Mouse (Mus musculus) MEL (cell line): ENCODE data around the gene 4833420G17Rik. TPM values are rescaled to one million over a fixed set of nuclear protein-coding genes. Genes with fewer than 3 reads are reported as not detected.

ENCODE experiments used
- DNase-seq: peaks from one replicate; pipeline ENCODE4 v3.0.0; 2011; ENCODE audit warnings: low read depth, low spot score
- H3K27ac ChIP-seq: 2 replicates; pipeline ENCODE4 v1.5.1; 2012; ENCODE audit warnings: low read depth, mild to moderate bottlenecking, control low read depth, low read length, moderate library complexity; ENCODE audit not compliant: control insufficient read depth
- H3K27me3 ChIP-seq, 2 experiments: fragments of 150-350 bp in 1 of 2; sonication (generic) in 1 of 2; 2 replicates each; pipeline ENCODE4 v1.6.1; 2012; ENCODE audit warnings: low read length in 2 of 2, mild to moderate bottlenecking in 2 of 2, improper control_type of control experiment in 1 of 2, moderate library complexity in 1 of 2; ENCODE audit not compliant: insufficient read depth in 2 of 2, control insufficient read depth in 1 of 2
- H3K36me3 ChIP-seq, 2 experiments: 2 replicates each; pipeline ENCODE4 v1.6.1; 2012 to 2014; ENCODE audit warnings: low read length in 2 of 2, improper control_type of control experiment in 1 of 2, inconsistent platforms in 1 of 2, mild to moderate bottlenecking in 1 of 2; ENCODE audit not compliant: insufficient read depth in 2 of 2, control insufficient read depth in 1 of 2
- H3K4me1 ChIP-seq, 2 experiments: fragments of 150-350 bp in 1 of 2; sonication (generic) in 1 of 2; 2 replicates each; pipeline ENCODE4 v1.6.1; 2012; ENCODE audit warnings: low read length in 2 of 2, improper control_type of control experiment in 1 of 2, mild to moderate bottlenecking in 1 of 2; ENCODE audit not compliant: insufficient read depth in 2 of 2, control insufficient read depth in 1 of 2
- H3K4me3 ChIP-seq, 2 experiments: fragments of 150-350 bp in 1 of 2; sonication (generic) in 1 of 2; 2 replicates each; pipeline ENCODE4 v1.5.1; 2012; ENCODE audit warnings: low read depth in 2 of 2, low read length in 2 of 2, mild to moderate bottlenecking in 2 of 2, moderate library complexity in 2 of 2, control low read depth in 1 of 2, improper control_type of control experiment in 1 of 2; ENCODE audit not compliant: control insufficient read depth in 1 of 2, insufficient read depth in 1 of 2
- H3K79me2 ChIP-seq: 2 replicates; pipeline ENCODE4 v1.6.1; 2012; ENCODE audit warnings: mild to moderate bottlenecking, low read length, moderate library complexity; ENCODE audit not compliant: control insufficient read depth, poor library complexity, insufficient read depth
- H3K9ac ChIP-seq: 2 replicates; pipeline ENCODE4 v1.6.1; 2012; ENCODE audit warnings: low read depth, mild to moderate bottlenecking, control low read depth, low read length, moderate library complexity; ENCODE audit not compliant: control insufficient read depth, poor library complexity, severe bottlenecking
- H3K9me3 ChIP-seq: fragments of 150-350 bp; sonication (generic); replicated peaks from 2 replicates; pipeline ENCODE4 v1.6.1; 2012; ENCODE audit warnings: mild to moderate bottlenecking, low read length, improper control_type of control experiment, moderate library complexity; ENCODE audit not compliant: insufficient read depth
- BHLHE40 ChIP-seq: IDR thresholded peaks from 2 replicates; pipeline ENCODE4 v1.6.1; 2012; ENCODE audit warnings: low read depth, mild to moderate bottlenecking, inconsistent platforms, low read length, improper control_type of control experiment, borderline replicate concordance
- CHD1 ChIP-seq: IDR thresholded peaks from 2 replicates; pipeline ENCODE4 v1.6.1; 2012; ENCODE audit warnings: low read depth, mild to moderate bottlenecking, inconsistent platforms, low read length, improper control_type of control experiment
- CHD2 ChIP-seq: IDR thresholded peaks from 2 replicates; pipeline ENCODE4 v1.6.1; 2011; ENCODE audit warnings: low read length, improper control_type of control experiment
- CTCF ChIP-seq, 3 experiments: IDR thresholded peaks in 2 of 3; conservative IDR thresholded peaks in 1 of 3; 2 replicates each; pipeline ENCODE4 v1.5.1; 2011 to 2012; ENCODE audit warnings: low read length in 3 of 3, low read depth in 2 of 3, mild to moderate bottlenecking in 2 of 3, improper control_type of control experiment in 1 of 3, inconsistent platforms in 1 of 3, mixed read lengths in 1 of 3, moderate library complexity in 1 of 3; ENCODE audit not compliant: control insufficient read depth in 1 of 3, insufficient read depth in 1 of 3, poor library complexity in 1 of 3, severe bottlenecking in 1 of 3
- E2F4 ChIP-seq: IDR thresholded peaks from 2 replicates; pipeline ENCODE4 v1.6.1; 2011; ENCODE audit warnings: low read depth, low read length, improper control_type of control experiment, borderline replicate concordance
- EP300 ChIP-seq, 2 experiments: IDR thresholded peaks; 2 replicates each; pipeline ENCODE4 v1.6.1; 2011; ENCODE audit warnings: improper control_type of control experiment in 2 of 2, low read length in 2 of 2, low read depth in 1 of 2, mild to moderate bottlenecking in 1 of 2
- GATA1 ChIP-seq: IDR thresholded peaks from 2 replicates; pipeline ENCODE4 v1.6.1; 2011; ENCODE audit warnings: low read depth, low read length, improper control_type of control experiment
- HCFC1 ChIP-seq: IDR thresholded peaks from 2 replicates; pipeline ENCODE4 v1.6.1; 2012; ENCODE audit warnings: low read depth, mild to moderate bottlenecking, inconsistent platforms, low read length, improper control_type of control experiment, moderate library complexity
- JUND ChIP-seq: IDR thresholded peaks from 2 replicates; pipeline ENCODE4 v1.6.1; 2011; ENCODE audit warnings: low read depth, mild to moderate bottlenecking, improper control_type of control experiment, low read length
- MAFK ChIP-seq: IDR thresholded peaks from 2 replicates; pipeline ENCODE4 v1.6.1; 2011; ENCODE audit warnings: low read depth, mild to moderate bottlenecking, low read length, improper control_type of control experiment, borderline replicate concordance
- MAZ ChIP-seq: IDR thresholded peaks from 2 replicates; pipeline ENCODE4 v1.6.1; 2012; ENCODE audit warnings: low read depth, mild to moderate bottlenecking, inconsistent platforms, low read length, improper control_type of control experiment
- MEF2A ChIP-seq: IDR thresholded peaks from 2 replicates; pipeline ENCODE4 v1.6.1; 2014; ENCODE audit warnings: low read depth, mild to moderate bottlenecking, inconsistent platforms, low read length, improper control_type of control experiment; ENCODE audit not compliant: poor library complexity, insufficient replicate concordance, severe bottlenecking; ENCODE audit errors: extremely low read depth
- NELFE ChIP-seq: IDR thresholded peaks from 2 replicates; pipeline ENCODE4 v1.6.1; 2011; ENCODE audit warnings: low read depth, low read length, improper control_type of control experiment
- POLR2A ChIP-seq, 2 experiments: IDR thresholded peaks; 2 replicates each; pipeline ENCODE4 v1.6.1; 2011 to 2012; ENCODE audit warnings: low read length in 2 of 2, mild to moderate bottlenecking in 2 of 2, control low read depth in 1 of 2, improper control_type of control experiment in 1 of 2, low read depth in 1 of 2, moderate library complexity in 1 of 2; ENCODE audit not compliant: control insufficient read depth in 1 of 2, insufficient read depth in 1 of 2, poor library complexity in 1 of 2
- POLR2AphosphoS5 ChIP-seq: IDR thresholded peaks from 2 replicates; pipeline ENCODE4 v1.6.1; 2012; ENCODE audit warnings: low read depth, borderline replicate concordance, mild to moderate bottlenecking, inconsistent platforms, low read length, moderate library complexity, mixed read lengths
- RAD21 ChIP-seq: IDR thresholded peaks from 2 replicates; pipeline ENCODE4 v1.6.1; 2011; ENCODE audit warnings: mild to moderate bottlenecking, low read depth, low read length, improper control_type of control experiment
- SMC3 ChIP-seq: IDR thresholded peaks from 2 replicates; pipeline ENCODE4 v1.6.1; 2011; ENCODE audit warnings: low read depth, low read length, improper control_type of control experiment
- UBTF ChIP-seq: IDR thresholded peaks from 2 replicates; pipeline ENCODE4 v1.6.1; 2012; ENCODE audit warnings: low read depth, mild to moderate bottlenecking, inconsistent platforms, low read length, improper control_type of control experiment, moderate library complexity, borderline replicate concordance; ENCODE audit not compliant: insufficient read depth
- USF1 ChIP-seq: IDR thresholded peaks from 2 replicates; pipeline ENCODE4 v1.6.1; 2014; ENCODE audit warnings: low read depth, mild to moderate bottlenecking, inconsistent platforms, low read length, improper control_type of control experiment, moderate library complexity
- USF2 ChIP-seq, 2 experiments: IDR thresholded peaks; 2 replicates each; pipeline ENCODE4 v1.6.1; 2011 to 2012; ENCODE audit warnings: improper control_type of control experiment in 2 of 2, low read length in 2 of 2, borderline replicate concordance in 1 of 2, inconsistent platforms in 1 of 2, low read depth in 1 of 2, mild to moderate bottlenecking in 1 of 2; ENCODE audit not compliant: insufficient read depth in 1 of 2
- ZKSCAN1 ChIP-seq: IDR thresholded peaks from 2 replicates; pipeline ENCODE4 v1.6.1; 2012; ENCODE audit warnings: low read depth, mild to moderate bottlenecking, inconsistent platforms, low read length, improper control_type of control experiment, moderate library complexity
- ZMIZ1 ChIP-seq: IDR thresholded peaks from 2 replicates; pipeline ENCODE4 v1.6.1; 2012; ENCODE audit warnings: low read depth, mild to moderate bottlenecking, inconsistent platforms, low read length, improper control_type of control experiment, moderate library complexity
- polyA plus RNA-seq, 2 experiments: library from polyadenylated mRNA; stranded (reverse) in 1 of 2; unstranded in 1 of 2; fragments of >175 nt in 1 of 2; fragments of >200 nt in 1 of 2; gene quantifications; 2 replicates each; pipeline versions ENCODE4 v1.2.1 to v1.2.4; 2012; ENCODE audit warnings: low replicate concordance in 2 of 2, low read depth in 1 of 2; ENCODE audit not compliant: insufficient read length in 2 of 2, insufficient read depth in 1 of 2, missing spikeins in 1 of 2
- total RNA-seq: library from RNA; depleted of rRNA; stranded (reverse); fragments of 300-350 nt; gene quantifications from 2 replicates; pipeline ENCODE4 v1.2.3, GENCODE M21; 2012

4833420G17Rik gene
- total and polyA plus RNA-seq, 3 experiments, result 11.1 to 16.7 TPM; not detected in 1

- H3K4me1 ChIP-seq, result peaks cover 2 to 11% of the 10 kb centered on the region in 2 experiments; a peak in 3 of 4 replicates
- TF ChIP-seq UBTF, result no peak
- TF ChIP-seq POLR2A (IDR thresholded peaks at IDR 0.05; ENCODE audit: control insufficient read depth in 1 of 2, insufficient read depth in 1 of 2, low read depth in 1 of 2, low read length in 2 of 2, poor library complexity in 1 of 2), result no peak
- no peak for TF ChIP-seq CHD2
- TF ChIP-seq SMC3, result no peak
- no peak for TF ChIP-seq MAZ
- TF ChIP-seq JUND, result no peak
- no peak for TF ChIP-seq CHD1
- TF ChIP-seq BHLHE40, result no peak
- no peak for TF ChIP-seq MAFK
- TF ChIP-seq E2F4, result no peak
- no peak for TF ChIP-seq POLR2AphosphoS5
- no peak for TF ChIP-seq MEF2A
- TF ChIP-seq GATA1, result no peak
- TF ChIP-seq USF2 (IDR thresholded peaks at IDR 0.05; ENCODE audit: borderline replicate concordance in 1 of 2, insufficient read depth in 1 of 2, low read depth in 1 of 2, low read length in 2 of 2), result no peak
- TF ChIP-seq EP300 (IDR thresholded peaks at IDR 0.05; ENCODE audit: low read depth in 1 of 2, low read length in 2 of 2), result no peak
- no peak for TF ChIP-seq ZMIZ1
- no peak for TF ChIP-seq NELFE
- no peak for TF ChIP-seq RAD21
- no peak for TF ChIP-seq HCFC1
Observed at GRCm38 (mm10) chr13:119434359-119434758, 28.2 kb upstream of the 4833420G17Rik start.

GRCm38 (mm10) chr13:119442244-119442643, 20.3 kb upstream of the 4833420G17Rik start:
- no peaks in the 10 kb centered on the region for H3K79me2 ChIP-seq
- no peak for TF ChIP-seq SMC3
- TF ChIP-seq ZKSCAN1, result no peak
- TF ChIP-seq ZMIZ1, result no peak
- TF ChIP-seq CTCF (IDR thresholded peaks at IDR 0.05 in 2 of 3, conservative IDR thresholded peaks at IDR 0.05 in 1 of 3; ENCODE audit: control insufficient read depth in 1 of 3, insufficient read depth in 1 of 3, low read depth in 2 of 3, low read length in 3 of 3, poor library complexity in 1 of 3, severe bottlenecking in 1 of 3), result no peak
- no peak for TF ChIP-seq GATA1
- no peak for TF ChIP-seq USF1
- no peak for TF ChIP-seq RAD21
- TF ChIP-seq NELFE, result no peak
- TF ChIP-seq UBTF, result no peak
- TF ChIP-seq, all 39 proteins: peak for 0
- H3K27ac ChIP-seq, result no peak overlapping the region
- peaks cover 0 to 43% of the 10 kb centered on the region in 2 experiments for H3K36me3 ChIP-seq
- H3K4me3 ChIP-seq, result no peak overlapping the region
- no peaks in the 10 kb centered on the region for H3K27me3 ChIP-seq
- no peaks in the 10 kb centered on the region for H3K9me3 ChIP-seq
- H3K9ac ChIP-seq, result no peak overlapping the region
- DNase-seq, result peak; percentile 54
- H3K4me1 ChIP-seq, result no peaks in the 10 kb centered on the region

More at GRCm38 (mm10) chr13:119434359-119434758, 28.2 kb upstream of the 4833420G17Rik start:
- no peak overlapping the region for H3K4me3 ChIP-seq
- no peak overlapping the region for H3K9ac ChIP-seq
- no peak overlapping the region for H3K27ac ChIP-seq
- no peak for DNase-seq
- H3K9me3 ChIP-seq, result no peaks in the 10 kb centered on the region
- peaks cover 20% of the 10 kb centered on the region for H3K79me2 ChIP-seq
- no peaks in the 10 kb centered on the region for H3K27me3 ChIP-seq
- peaks cover 20 to 21% of the 10 kb centered on the region in 2 experiments; a peak in 3 of 4 replicates for H3K36me3 ChIP-seq
